Mouse (Mus musculus) heart, adult 2 months (tissue): ENCODE results near the gene Sgk1. TPM values are rescaled to one million over a fixed set of nuclear protein-coding genes. Genes with fewer than 3 reads are reported as not detected.

Experiments used
- DNase-seq, 2 experiments: peaks; one replicate each; pipeline ENCODE4 v3.0.0; 2021
- H3K27ac ChIP-seq: fragments of 200-600 bp; 2 replicates; pipeline ENCODE4 v1.8.1; 2022
- H3K27me3 ChIP-seq: fragments of 200-500 bp; 2 replicates; pipeline ENCODE4 v1.6.1; 2012; ENCODE audit warnings: mild to moderate bottlenecking, low read length, inconsistent platforms, mixed read lengths; ENCODE audit not compliant: control insufficient read depth, insufficient read depth
- H3K36me3 ChIP-seq: fragments of 200-500 bp; 2 replicates; pipeline ENCODE4 v1.6.1; 2012; ENCODE audit warnings: low read length, inconsistent platforms; ENCODE audit not compliant: control insufficient read depth, insufficient read depth
- H3K4me1 ChIP-seq: fragments of 200-500 bp; 2 replicates; pipeline ENCODE4 v1.6.1; 2011; ENCODE audit warnings: low read length; ENCODE audit not compliant: control insufficient read depth, insufficient read depth
- H3K4me3 ChIP-seq: fragments of 200-600 bp; 2 replicates; pipeline ENCODE4 v1.8.1; 2022
- H3K79me2 ChIP-seq: fragments of 200-500 bp; replicated peaks from 2 replicates; pipeline ENCODE4 v1.6.1; 2012; ENCODE audit warnings: mild to moderate bottlenecking, inconsistent platforms, low read length, moderate library complexity, mixed read lengths; ENCODE audit not compliant: control insufficient read depth, insufficient read depth
- H3K9ac ChIP-seq: fragments of 200-500 bp; 2 replicates; pipeline ENCODE4 v1.6.1; 2012; ENCODE audit warnings: low read depth, mild to moderate bottlenecking, control low read depth, inconsistent platforms, low read length, mixed read lengths
- CTCF ChIP-seq: fragments of 200-600 bp; IDR thresholded peaks from 2 replicates; pipeline ENCODE4 v1.8.1; 2022; ENCODE audit warnings: antibody characterized with exemption, mild to moderate bottlenecking, moderate library complexity
- EP300 ChIP-seq: fragments of 200-500 bp; IDR thresholded peaks from 2 replicates; pipeline ENCODE4 v1.6.1; 2011; ENCODE audit warnings: low read depth, low read length, control low read depth; ENCODE audit not compliant: insufficient read depth
- POLR2A ChIP-seq: fragments of 200-500 bp; IDR thresholded peaks from 2 replicates; pipeline ENCODE4 v1.6.1; 2011; ENCODE audit warnings: mild to moderate bottlenecking, low read depth, low read length, control low read depth; ENCODE audit not compliant: insufficient read depth
- WGBS: fragments of 180-500 bp; shearing (Covaris S2); methylation state at CpG from one replicate; pipeline ENCODE4 v1.1.7; 2018; 5-methylcytosine and 5-hydroxymethylcytosine counted together
- intact Hi-C: fragments of 180-260 bp; cut with DNase I; formaldehyde crosslinking; loops from one replicate; pipeline ENCODE4 v1.15.1; 2025
- polyA plus RNA-seq: library from polyadenylated mRNA; depleted of rRNA; stranded (reverse); fragments of >200 nt; gene quantifications from 2 replicates; pipeline ENCODE4 v1.2.3, GENCODE M21; 2012
- total RNA-seq, 2 experiments: library from RNA; stranded (reverse); gene quantifications; 2 replicates each; pipeline ENCODE4 v1.2.3; 2021

The Sgk1 gene
- total and polyA plus RNA-seq, 3 experiments, result 31.9 to 89.1 (median 64.7) TPM

DNA sequence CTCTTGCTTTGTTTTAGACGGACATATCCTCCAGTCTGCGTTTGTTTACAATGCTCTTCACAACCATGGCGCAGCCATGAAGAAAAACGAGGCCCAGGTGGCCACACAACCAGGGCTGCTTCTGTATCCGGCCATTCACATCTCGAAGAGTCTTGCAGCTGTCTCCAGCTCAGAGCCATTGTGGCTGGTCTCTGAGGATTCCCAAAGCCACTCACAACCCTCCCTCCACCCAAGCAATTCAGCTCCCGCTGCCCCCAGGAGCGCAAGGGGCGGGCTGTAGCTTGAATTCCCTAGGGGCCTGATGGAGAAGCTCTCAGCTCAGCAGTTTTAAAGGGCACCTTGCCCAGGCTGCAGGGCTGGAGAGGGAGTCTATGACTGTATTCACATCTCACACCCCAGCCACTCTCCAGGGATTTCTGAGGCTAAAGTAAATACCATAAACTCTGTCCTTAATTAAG lies 41.5 kb downstream of the Sgk1 start:
- H3K27ac ChIP-seq, result peak overlapping the region; percentile 54
- TF ChIP-seq EP300, result no peak
- peak; percentile 28; the same call in 1 of the 2 replicates for TF ChIP-seq POLR2A
- intact Hi-C loops, result no loop called here
- 34% methylated on average over 9 of the region's 9 CpGs for WGBS
- H3K36me3 ChIP-seq, result peaks cover 2% of the 10 kb centered on the region; the same call in 1 of the 2 replicates
- no peaks in the 10 kb centered on the region for H3K27me3 ChIP-seq
- H3K79me2 ChIP-seq, result no peaks in the 10 kb centered on the region
- H3K4me1 ChIP-seq, result peaks cover 9% of the 10 kb centered on the region
- no peak overlapping the region for H3K9ac ChIP-seq
- no peak overlapping the region for H3K4me3 ChIP-seq
- peak; percentile 69 to 73 for DNase-seq

DNA sequence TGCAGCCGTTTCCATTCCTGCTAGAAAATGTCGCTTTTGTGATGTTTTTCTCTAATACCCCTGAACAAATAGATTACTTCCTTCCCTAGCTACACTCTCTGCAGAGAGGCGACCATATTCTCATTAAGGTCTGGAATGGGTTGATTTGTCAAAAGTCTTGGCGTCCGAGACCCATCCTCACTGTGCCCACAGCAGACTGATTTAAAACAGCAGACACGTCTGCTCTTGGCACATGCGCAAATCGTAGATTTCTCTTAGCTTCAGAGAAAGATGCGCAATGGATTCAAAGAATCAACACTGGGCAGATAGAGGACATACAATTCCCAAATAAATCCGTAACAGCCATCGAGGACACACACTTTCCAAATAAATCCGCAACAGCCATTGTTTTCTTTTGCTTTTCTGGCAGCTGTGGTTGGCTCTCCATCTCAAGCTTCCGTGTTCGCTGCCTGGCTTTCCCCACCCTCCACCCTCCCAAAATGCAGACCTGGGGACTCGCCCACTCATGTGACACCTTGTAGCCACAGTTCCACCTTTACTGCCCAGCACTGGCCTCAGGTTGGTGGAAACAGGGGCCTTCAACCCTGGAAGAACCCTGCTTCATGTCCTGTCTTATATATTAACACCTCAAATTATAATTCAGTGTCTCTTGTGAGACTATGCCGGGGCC lies 42.2 kb downstream of the Sgk1 start:
- no peaks in the 10 kb centered on the region for H3K79me2 ChIP-seq
- DNase-seq, result no peak
- TF ChIP-seq POLR2A (no peak), CTCF (no peak), EP300 (no peak)
- peaks cover 2% of the 10 kb centered on the region; the same call in 1 of the 2 replicates for H3K36me3 ChIP-seq
- H3K4me1 ChIP-seq, result peaks cover 8% of the 10 kb centered on the region
- H3K27me3 ChIP-seq, result no peaks in the 10 kb centered on the region
- no peak overlapping the region for H3K4me3 ChIP-seq
- peak overlapping the region; percentile 54 for H3K27ac ChIP-seq
- intact Hi-C loops, result no loop called here
- no peak overlapping the region for H3K9ac ChIP-seq
- 74% methylated on average over 16 of the region's 16 CpGs for WGBS

DNA sequence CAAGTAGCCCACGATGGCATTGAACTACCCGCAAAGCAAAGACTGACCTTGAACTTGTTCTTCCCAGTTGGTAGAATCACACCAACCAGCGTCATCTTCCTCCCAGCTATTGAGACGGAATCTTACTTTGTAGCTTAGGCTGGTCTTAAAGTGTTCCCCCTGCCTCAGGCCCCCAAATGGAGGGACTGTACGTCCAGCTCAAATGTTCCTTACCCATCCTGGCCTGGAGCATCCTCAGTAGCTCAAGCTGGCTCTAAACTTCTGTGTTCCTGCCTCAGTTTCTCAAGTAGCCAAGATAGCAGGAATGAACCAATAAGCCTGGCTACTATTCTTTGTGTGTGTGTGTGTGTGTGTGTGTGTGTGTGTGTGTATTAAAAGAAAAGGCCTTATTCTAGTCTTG lies 45.0 kb downstream of the Sgk1 start:
- H3K36me3 ChIP-seq, result no peaks in the 10 kb centered on the region; the same call in 1 of the 2 replicates
- DNase-seq, result no peak
- H3K9ac ChIP-seq, result no peak overlapping the region
- no peaks in the 10 kb centered on the region for H3K27me3 ChIP-seq
- WGBS, result 81% methylated on average over 5 of the region's 5 CpGs
- H3K27ac ChIP-seq, result no peak overlapping the region
- TF ChIP-seq POLR2A (no peak), CTCF (no peak), EP300 (no peak)
- intact Hi-C loops, result no loop called here
- no peaks in the 10 kb centered on the region for H3K79me2 ChIP-seq
- peaks cover 3% of the 10 kb centered on the region; the same call in 1 of the 2 replicates for H3K4me1 ChIP-seq
- no peak overlapping the region for H3K4me3 ChIP-seq

DNA sequence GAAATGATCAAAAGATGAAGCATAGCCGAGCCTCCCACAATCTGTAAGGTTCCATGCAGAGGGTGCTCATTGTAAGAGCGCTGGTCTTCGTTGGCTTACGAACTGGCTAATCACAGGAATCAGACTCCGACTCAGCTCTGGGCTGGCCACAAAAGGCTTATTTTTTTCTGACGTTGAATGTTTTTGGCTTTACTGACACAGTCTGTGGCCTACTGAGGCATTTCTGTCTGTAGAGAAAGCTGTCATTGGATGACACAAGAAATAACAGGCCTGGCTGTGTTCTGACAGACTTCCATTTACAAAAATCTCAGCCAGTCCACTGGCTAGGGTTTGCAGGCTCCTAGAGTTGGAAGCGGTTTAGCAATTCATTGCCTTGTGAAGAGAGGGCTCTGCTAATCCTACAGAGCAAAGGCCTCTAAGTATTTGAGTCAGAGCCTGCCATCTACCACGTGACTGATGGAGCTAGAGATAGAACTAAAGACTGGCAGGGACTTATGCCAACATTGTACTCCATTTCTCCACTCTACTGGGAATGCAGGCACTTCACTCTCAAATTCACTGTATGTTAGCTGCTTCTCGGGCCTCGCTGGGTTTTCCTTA lies 48.9 kb downstream of the Sgk1 start:
- Histone ChIP-seq H3K36me3 (no peaks in the 10 kb centered on the region), H3K27ac (no peak overlapping the region), H3K4me3 (no peak overlapping the region), H3K27me3 (no peaks in the 10 kb centered on the region), H3K79me2 (no peaks in the 10 kb centered on the region), H3K9ac (no peak overlapping the region), H3K4me1 (peaks cover 3% of the 10 kb centered on the region)
- no peak for DNase-seq
- 86% methylated on average over 10 of the region's 10 CpGs for WGBS
- intact Hi-C loops, result no loop called here
- TF ChIP-seq POLR2A (no peak), CTCF (no peak), EP300 (no peak)

DNA sequence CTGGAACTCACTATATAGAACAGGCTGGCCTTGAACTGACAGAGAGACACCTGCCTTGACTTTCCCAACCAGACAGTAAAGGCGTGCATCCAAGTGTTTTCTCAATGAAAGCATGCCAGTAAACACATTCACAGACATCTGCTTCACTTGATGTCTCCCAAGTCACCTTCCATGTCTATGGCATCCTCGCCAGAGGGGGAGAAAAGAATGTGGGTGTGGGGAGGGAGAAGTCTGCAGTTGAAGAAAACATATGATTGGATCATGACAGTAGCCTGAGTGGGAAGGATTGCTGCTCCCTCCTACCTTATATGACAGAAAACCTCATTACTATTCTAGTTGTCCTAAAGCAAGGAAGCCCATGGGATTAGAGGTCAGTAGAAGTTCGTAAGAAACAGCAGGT lies 50.8 kb downstream of the Sgk1 start:
- H3K9ac ChIP-seq, result no peak overlapping the region
- H3K36me3 ChIP-seq, result no peaks in the 10 kb centered on the region
- peaks cover 4% of the 10 kb centered on the region for H3K4me1 ChIP-seq
- no peaks in the 10 kb centered on the region for H3K79me2 ChIP-seq
- intact Hi-C loops, result no loop called here
- no peak for DNase-seq
- no peak overlapping the region for H3K4me3 ChIP-seq
- TF ChIP-seq CTCF, result no peak
- no peak for TF ChIP-seq POLR2A
- 86% methylated on average over 3 of the region's 3 CpGs for WGBS
- H3K27me3 ChIP-seq, result no peaks in the 10 kb centered on the region
- no peak overlapping the region for H3K27ac ChIP-seq

DNA sequence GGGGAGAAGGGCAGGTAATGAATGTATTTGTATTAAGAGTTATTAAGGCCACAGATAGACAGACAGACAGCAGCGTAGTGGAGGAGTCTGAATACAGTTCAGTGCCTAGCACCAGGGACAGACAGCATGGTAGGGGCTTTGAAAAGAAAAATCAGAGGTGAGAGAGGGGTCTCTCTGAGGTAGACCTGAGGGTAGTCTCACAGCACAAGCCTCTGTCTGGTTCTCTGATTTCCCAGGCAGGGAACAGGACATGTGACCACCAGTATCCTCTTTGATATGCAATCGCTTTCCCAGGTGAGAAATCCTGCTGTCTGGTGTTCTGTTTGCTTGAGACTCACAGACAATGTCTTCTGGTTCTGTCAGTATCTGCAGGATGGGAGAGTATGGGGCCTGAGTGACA lies 52.8 kb downstream of the Sgk1 start:
- peaks cover 4% of the 10 kb centered on the region for H3K4me1 ChIP-seq
- H3K27ac ChIP-seq, result no peak overlapping the region
- no peaks in the 10 kb centered on the region for H3K36me3 ChIP-seq
- no peaks in the 10 kb centered on the region for H3K27me3 ChIP-seq
- DNase-seq, result no peak
- no peak overlapping the region for H3K9ac ChIP-seq
- no peak overlapping the region for H3K4me3 ChIP-seq
- TF ChIP-seq EP300, result no peak
- no peak for TF ChIP-seq CTCF
- TF ChIP-seq POLR2A, result no peak
- 74% methylated on average over 2 of the region's 2 CpGs for WGBS
- intact Hi-C loops, result loop anchor here (5.0 kb wide), 1 partner anchor 893 kb away; no protein-coding TSS in a partner anchor
- H3K79me2 ChIP-seq, result no peaks in the 10 kb centered on the region
